Mouse (Mus musculus): ENCODE measurements around the gene 1700011M02Rik. TPM values are rescaled to one million over a fixed set of nuclear protein-coding genes. Genes with fewer than 3 reads are reported as not detected.
"Not testable (repeated sequence)": the region's sequence is repeated elsewhere in the genome, so short reads cannot be mapped to it uniquely, and the experiment has no call there.

The 1700011M02Rik gene
- not detected in 3 replicates for total RNA-seq (2017)

DNA sequence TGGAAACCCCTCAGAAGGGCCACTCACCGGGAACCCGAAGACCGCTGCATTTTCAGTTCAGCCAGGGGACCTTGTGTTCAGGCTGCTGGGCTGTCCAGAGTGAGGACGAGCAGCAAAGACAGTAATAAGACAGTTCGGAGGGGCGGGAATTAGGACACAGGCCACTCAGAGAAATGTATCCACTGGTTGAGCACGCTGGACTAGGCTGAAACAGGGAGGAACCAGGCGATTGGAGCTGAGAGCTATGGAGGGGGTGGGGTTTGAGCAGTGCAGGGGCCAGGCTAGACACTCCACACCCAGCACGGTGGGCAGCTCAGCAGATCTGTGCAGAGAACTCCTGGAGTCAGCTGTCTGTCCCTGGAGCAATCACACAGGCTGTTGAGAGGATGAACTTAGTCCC is at the start of gene 1700011M02Rik, which contains the start of gene Dmrtc1a:
Gene 1700011M02Rik (plus strand): TSS at position 319 of the 400 bp plus-strand sequence.
Gene Dmrtc1a (minus strand): TSS at position 101 of the 400 bp plus-strand sequence.
- not testable (repeated sequence) for ATAC-seq (replicated peaks; ENCODE audit: insufficient number of reproducible peaks, low FRiP score, low TSS enrichment, poor library complexity, severe bottlenecking)

GRCm38 (mm10) chrX:102867871-102868270 is 40.8 kb upstream of the 1700011M02Rik start, which contains the start of gene 1700031F05Rik:
Gene 1700031F05Rik (minus strand): TSS chrX:102867971.
- ATAC-seq (replicated peaks; ENCODE audit: insufficient number of reproducible peaks, low FRiP score, low TSS enrichment, poor library complexity, severe bottlenecking) = no peak

GRCm38 (mm10) chrX:102914823-102915222 is 6.1 kb downstream of the 1700011M02Rik start:
- ATAC-seq (replicated peaks; ENCODE audit: insufficient number of reproducible peaks, low FRiP score, low TSS enrichment, poor library complexity, severe bottlenecking) = not testable (repeated sequence)

- ATAC-seq (replicated peaks; ENCODE audit: insufficient number of reproducible peaks, low FRiP score, low TSS enrichment, poor library complexity, severe bottlenecking) = not testable (repeated sequence)
Observed at GRCm38 (mm10) chrX:102926707-102927106, 18.0 kb downstream of the 1700011M02Rik start.

- ATAC-seq (replicated peaks; ENCODE audit: insufficient number of reproducible peaks, low FRiP score, low TSS enrichment, poor library complexity, severe bottlenecking) = not testable (repeated sequence)
Observed at GRCm38 (mm10) chrX:102928072-102928471, 19.4 kb downstream of the 1700011M02Rik start, which contains the start of gene 1700018G05Rik. Gene 1700018G05Rik (plus strand): TSS chrX:102928372.

GRCm38 (mm10) chrX:102932992-102933570 is 24.4 kb downstream of the 1700011M02Rik start:
- no peak for ATAC-seq (replicated peaks; ENCODE audit: insufficient number of reproducible peaks, low FRiP score, low TSS enrichment, poor library complexity, severe bottlenecking)

DNA sequence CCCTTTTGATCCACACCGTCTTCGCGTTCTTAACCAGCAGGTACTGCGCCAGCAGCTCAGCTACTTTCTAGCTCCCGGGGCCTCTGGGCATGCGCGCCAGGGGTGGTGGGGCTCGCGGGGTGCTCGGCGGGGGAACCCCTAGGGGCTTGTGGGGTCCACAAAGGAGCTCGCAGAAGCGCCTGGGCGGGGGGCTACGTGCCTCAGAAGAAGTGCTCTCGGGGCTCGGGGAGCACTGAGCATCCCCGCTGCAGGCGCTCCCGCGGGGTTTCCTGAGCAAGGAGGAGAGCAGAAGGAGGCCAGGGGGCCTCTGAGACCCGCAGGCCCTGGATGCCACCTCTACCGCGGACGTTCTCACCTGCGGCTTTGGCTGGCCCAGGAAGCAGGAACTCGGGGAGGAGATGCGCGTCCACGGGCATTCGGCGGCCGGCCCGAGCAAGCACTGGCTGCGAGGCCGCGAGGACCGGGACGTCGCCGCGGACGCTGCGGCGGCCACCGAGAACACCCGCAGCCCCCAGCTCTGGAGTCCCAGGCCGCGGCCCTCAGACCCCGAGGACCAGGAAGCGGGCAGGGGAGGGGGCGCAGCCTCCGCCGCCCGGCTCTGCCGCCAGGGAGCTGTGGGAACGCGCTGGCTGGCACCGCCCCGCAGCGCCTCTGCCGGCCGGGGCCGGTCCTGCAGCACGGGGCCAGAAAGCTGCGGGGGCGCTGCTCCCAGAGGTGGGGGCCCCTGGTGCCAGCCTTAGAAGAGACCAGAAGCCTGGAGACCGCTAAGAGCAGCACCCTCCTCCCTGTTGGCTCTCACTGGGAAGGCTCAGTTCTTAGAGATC is 25.1 kb downstream of the 1700011M02Rik start:
- no peak for ATAC-seq (replicated peaks; ENCODE audit: insufficient number of reproducible peaks, low FRiP score, low TSS enrichment, poor library complexity, severe bottlenecking)

- no peak for ATAC-seq (replicated peaks; ENCODE audit: insufficient number of reproducible peaks, low FRiP score, low TSS enrichment, poor library complexity, severe bottlenecking)
Observed at GRCm38 (mm10) chrX:102934395-102934764, 25.7 kb downstream of the 1700011M02Rik start.

DNA sequence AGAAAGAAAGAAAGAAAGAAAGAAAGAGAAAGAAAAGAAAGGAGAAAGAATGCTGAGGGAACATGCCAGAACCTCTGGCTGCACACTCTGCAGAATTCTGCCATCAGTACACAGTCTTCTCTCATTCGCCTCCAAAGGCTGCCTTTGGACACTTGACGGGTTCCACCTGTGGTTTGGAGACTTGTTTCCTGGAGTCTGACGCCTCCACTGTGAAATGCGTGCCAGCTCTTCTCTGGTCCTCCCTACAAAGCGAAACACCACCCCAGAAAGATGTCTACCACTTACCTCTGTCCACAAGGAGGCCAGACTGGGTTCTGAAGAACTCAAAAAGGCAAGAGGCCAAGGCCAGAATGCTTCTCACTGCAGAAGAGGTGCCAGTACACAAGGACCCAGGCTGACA is 28.0 kb downstream of the 1700011M02Rik start:
- no peak for ATAC-seq (replicated peaks; ENCODE audit: insufficient number of reproducible peaks, low FRiP score, low TSS enrichment, poor library complexity, severe bottlenecking)

GRCm38 (mm10) chrX:102950136-102950535 is 41.4 kb downstream of the 1700011M02Rik start:
- not testable (repeated sequence) for ATAC-seq (replicated peaks; ENCODE audit: insufficient number of reproducible peaks, low FRiP score, low TSS enrichment, poor library complexity, severe bottlenecking)

GRCm38 (mm10) chrX:102958917-102959316 is 50.2 kb downstream of the 1700011M02Rik start:
- no peak for ATAC-seq (replicated peaks; ENCODE audit: insufficient number of reproducible peaks, low FRiP score, low TSS enrichment, poor library complexity, severe bottlenecking)

Other genes with a start within 250 kb of the 1700011M02Rik start
- gene Gm3880, start 221.9 kb upstream of the 1700011M02Rik start, total RNA-seq (2017) = not detected in 3 replicates
- not detected in 3 replicates for gene Gm9112, start 201.3 kb upstream of the 1700011M02Rik start, total RNA-seq (2017)
- not detected in 3 replicates for gene Dmrtc1b, start 201.0 kb upstream of the 1700011M02Rik start, total RNA-seq (2017)
- not detected in 3 replicates for gene Dmrtc1c1, start 105.9 kb upstream of the 1700011M02Rik start, total RNA-seq (2017)
- gene Dmrtc1c2, start 54.3 kb upstream of the 1700011M02Rik start, total RNA-seq (2017) = not detected in 3 replicates
- gene 1700031F05Rik, start 40.9 kb upstream of the 1700011M02Rik start, total RNA-seq (2017) = not detected in 3 replicates
- gene Dmrtc1a, start 218 bp upstream of the 1700011M02Rik start, total RNA-seq (2017) = not detected in 3 replicates
- gene 1700018G05Rik, start 19.5 kb downstream of the 1700011M02Rik start, total RNA-seq (2017) = not detected in 3 replicates